Mouse (Mus musculus) midbrain, postnatal 0 days (tissue): ENCODE data around the gene 4921530L21Rik. TPM values are rescaled to one million over a fixed set of nuclear protein-coding genes. Genes with fewer than 3 reads are reported as not detected.

Experiments used
- ATAC-seq: fragments of 200-750 bp; cut with Nextera tagmentation; 2 replicates; pipeline ENCODE4 v1.8.0; 2017; ENCODE audit warnings: moderate number of reproducible peaks, mild to moderate bottlenecking, moderate TSS enrichment, moderate library complexity; ENCODE audit not compliant: low FRiP score
- DNase-seq: peaks from one replicate; pipeline ENCODE4 v3.0.0-alpha.2; 2015; ENCODE audit warnings: low spot score
- H3K27ac ChIP-seq: fragments of 300-500 bp; sonication (generic); 2 replicates; pipeline ENCODE4 v1.5.1; 2014; ENCODE audit warnings: low read depth, mild to moderate bottlenecking, low read length, mixed read lengths
- H3K27me3 ChIP-seq: fragments of 300-500 bp; sonication (generic); 2 replicates; pipeline ENCODE4 v1.6.1; 2014; ENCODE audit warnings: low read length, control low read depth, mixed read lengths; ENCODE audit not compliant: insufficient read depth
- H3K36me3 ChIP-seq: fragments of 300-500 bp; sonication (generic); 2 replicates; pipeline ENCODE4 v1.6.1; 2014; ENCODE audit warnings: low read length, control low read depth, mixed read lengths; ENCODE audit not compliant: insufficient read depth
- H3K4me1 ChIP-seq: fragments of 300-500 bp; sonication (generic); 2 replicates; pipeline ENCODE4 v1.6.1; 2014; ENCODE audit warnings: mild to moderate bottlenecking, control low read depth, antibody characterized with exemption, low read length, mixed read lengths; ENCODE audit not compliant: insufficient read depth
- H3K4me2 ChIP-seq: fragments of 300-500 bp; sonication (generic); 2 replicates; pipeline ENCODE4 v1.6.1; 2014; ENCODE audit warnings: low read depth, mild to moderate bottlenecking, low read length, mixed read lengths; ENCODE audit not compliant: poor library complexity, severe bottlenecking
- H3K4me3 ChIP-seq: fragments of 300-500 bp; sonication (generic); 2 replicates; pipeline ENCODE4 v1.5.1; 2014; ENCODE audit warnings: low read depth, mild to moderate bottlenecking, low read length, moderate library complexity
- H3K9ac ChIP-seq: fragments of 300-500 bp; sonication (generic); replicated peaks from 2 replicates; pipeline ENCODE4 v1.6.1; 2014; ENCODE audit warnings: mild to moderate bottlenecking, low read length, moderate library complexity, mixed read lengths; ENCODE audit not compliant: poor library complexity, severe bottlenecking
- H3K9me3 ChIP-seq: fragments of 300-500 bp; sonication (generic); 2 replicates; pipeline ENCODE4 v1.6.1; 2016; ENCODE audit warnings: low read length, control low read depth
- CTCF ChIP-seq: IDR thresholded peaks from 2 replicates; pipeline ENCODE4 v1.5.1; 2016; ENCODE audit warnings: antibody characterized with exemption, mild to moderate bottlenecking
- WGBS: fragments of 180-500 bp; shearing (Covaris S2); extraction: QIAGEN DNeasy Blood & Tissue Kit; methylation state at CpG from one replicate; pipeline ENCODE4 v1.1.7; 2014; 5-methylcytosine and 5-hydroxymethylcytosine counted together
- polyA plus RNA-seq: library from polyadenylated mRNA; unstranded; fragments of >200 nt; fragmentation: Nextera tagmentation; extraction: Ambion mirVana; gene quantifications from 2 replicates; pipeline ENCODE4 v1.2.1, GENCODE M21; 2015
- total RNA-seq: library from RNA; depleted of rRNA; stranded (reverse); fragments of >200 nt; gene quantifications from 2 replicates; pipeline ENCODE4 v1.2.3, GENCODE M21; 2014

The 4921530L21Rik gene
- total and polyA plus RNA-seq, 2 experiments from 2014 or later: not detected

DNA sequence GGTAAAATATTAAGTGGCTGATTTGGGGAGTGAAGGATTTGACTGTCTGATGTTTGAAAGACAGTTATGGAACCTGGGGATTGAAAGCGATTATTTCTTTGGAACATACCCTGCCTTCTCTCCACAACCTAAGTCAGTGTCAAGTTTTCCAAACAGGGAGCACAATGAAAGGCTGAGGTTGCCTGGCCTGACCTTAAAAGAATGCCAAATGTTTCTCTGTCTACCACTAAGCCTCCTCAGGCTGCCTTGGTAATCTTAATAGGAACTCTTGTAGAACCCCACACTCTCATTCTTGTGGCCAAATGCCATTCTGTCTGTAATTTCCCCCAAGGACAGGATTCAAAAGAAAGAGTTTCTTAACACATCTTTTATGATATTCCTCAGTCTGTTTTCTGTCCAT lies 3.5 kb upstream of the 4921530L21Rik start:
- Histone ChIP-seq H3K4me3 (no peak overlapping the region), H3K4me2 (no peak overlapping the region), H3K27me3 (no peaks in the 10 kb centered on the region), H3K27ac (no peak overlapping the region), H3K4me1 (no peaks in the 10 kb centered on the region), H3K9ac (no peak overlapping the region), H3K36me3 (no peaks in the 10 kb centered on the region), H3K9me3 (no peaks in the 10 kb centered on the region)
- 67% methylated on average over 1 of the region's 1 CpGs for WGBS
- DNase-seq (no peak), ATAC-seq (no peak)
- no peak for TF ChIP-seq CTCF

DNA sequence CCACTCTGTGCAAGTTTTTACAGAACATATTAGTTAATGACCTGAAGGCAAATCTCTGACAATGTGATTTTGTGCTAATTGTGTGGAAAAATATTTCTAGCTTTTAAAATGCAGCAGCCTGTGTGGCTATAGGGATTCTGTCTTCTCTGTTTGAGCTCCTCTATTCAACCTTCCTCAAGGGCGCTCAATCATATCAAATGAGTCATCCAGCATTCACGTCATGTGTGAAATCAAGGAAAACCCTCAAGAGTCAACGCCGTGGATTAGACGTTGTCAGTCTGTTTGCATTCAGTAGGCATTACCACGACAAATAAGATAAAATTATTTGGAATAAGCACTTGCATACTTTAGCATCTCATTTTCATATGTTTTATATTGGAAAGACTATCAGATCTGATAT lies 18.4 kb downstream of the 4921530L21Rik start:
- peak; percentile 44 for DNase-seq

DNA sequence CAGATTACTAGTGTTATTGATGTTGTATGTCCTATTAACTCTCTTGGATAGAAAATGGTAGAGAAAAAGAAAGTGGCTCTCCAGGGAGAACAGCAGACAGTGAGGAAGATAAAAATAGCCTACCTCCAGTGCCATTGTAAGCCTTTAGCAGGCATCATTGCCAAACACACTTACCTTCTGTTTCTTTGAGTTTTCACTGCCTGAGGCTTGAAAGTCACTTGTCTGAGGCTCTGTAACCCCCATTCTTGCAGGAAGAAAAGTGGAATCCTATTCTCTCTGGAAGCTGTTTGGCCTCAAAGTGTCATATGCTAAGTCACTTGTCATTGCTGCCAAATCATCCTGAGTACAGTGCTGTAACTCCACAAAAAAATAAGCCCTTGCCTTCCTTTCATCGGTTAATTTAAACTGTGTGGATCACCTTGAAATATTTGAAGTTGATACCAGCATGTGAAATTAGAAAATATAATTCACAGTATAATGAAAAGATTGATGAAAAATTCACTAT lies 23.6 kb downstream of the 4921530L21Rik start:
- no peak for ATAC-seq
- no peak overlapping the region for H3K4me3 ChIP-seq
- no peaks in the 10 kb centered on the region for H3K4me1 ChIP-seq
- no peak for TF ChIP-seq CTCF
- DNase-seq: no peak
- H3K4me2 ChIP-seq: no peak overlapping the region
- H3K9ac ChIP-seq: no peak overlapping the region
- 73% methylated on average over 1 of the region's 1 CpGs for WGBS
- no peaks in the 10 kb centered on the region for H3K9me3 ChIP-seq
- H3K36me3 ChIP-seq: no peaks in the 10 kb centered on the region
- H3K27me3 ChIP-seq: no peaks in the 10 kb centered on the region
- H3K27ac ChIP-seq: no peak overlapping the region

More for the DNA sequence above, 18.4 kb downstream of the 4921530L21Rik start:
- H3K9me3 ChIP-seq: no peaks in the 10 kb centered on the region
- H3K4me2 ChIP-seq: no peak overlapping the region
- no peak overlapping the region for H3K9ac ChIP-seq
- no peak for TF ChIP-seq CTCF
- WGBS: 8% methylated on average over 6 of the region's 6 CpGs
- H3K27me3 ChIP-seq: no peaks in the 10 kb centered on the region
- H3K4me1 ChIP-seq: no peaks in the 10 kb centered on the region
- no peak overlapping the region for H3K4me3 ChIP-seq
- H3K27ac ChIP-seq: no peak overlapping the region
- H3K36me3 ChIP-seq: no peaks in the 10 kb centered on the region
- peak; percentile 47; the same call in 1 of the 2 replicates for ATAC-seq

DNA sequence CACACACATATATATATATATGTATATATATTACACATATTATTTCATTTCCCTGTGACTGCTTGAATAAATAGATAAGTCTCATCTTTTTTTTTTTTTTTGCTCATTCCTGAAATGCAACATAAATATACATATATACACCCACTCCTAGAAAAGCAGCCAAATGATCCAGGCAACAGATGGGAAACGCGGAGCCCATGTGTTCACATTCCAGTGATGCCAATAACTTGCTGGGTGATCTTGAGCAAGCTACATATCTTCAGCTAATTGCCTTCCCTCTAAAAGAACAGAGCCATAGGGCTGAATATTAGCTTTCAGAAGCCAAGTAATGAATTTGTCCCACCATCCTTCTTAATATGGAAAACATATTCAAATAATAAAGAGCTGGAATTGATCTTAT lies 32.2 kb downstream of the 4921530L21Rik start:
- TF ChIP-seq CTCF: no peak
- Histone ChIP-seq H3K27ac (no peak overlapping the region), H3K9ac (no peak overlapping the region), H3K27me3 (no peaks in the 10 kb centered on the region), H3K9me3 (no peaks in the 10 kb centered on the region), H3K4me1 (no peaks in the 10 kb centered on the region), H3K4me3 (no peak overlapping the region), H3K4me2 (no peak overlapping the region), H3K36me3 (no peaks in the 10 kb centered on the region)
- WGBS: 79% methylated on average over 2 of the region's 2 CpGs
- DNase-seq (peak; percentile 51), ATAC-seq (no peak)

DNA sequence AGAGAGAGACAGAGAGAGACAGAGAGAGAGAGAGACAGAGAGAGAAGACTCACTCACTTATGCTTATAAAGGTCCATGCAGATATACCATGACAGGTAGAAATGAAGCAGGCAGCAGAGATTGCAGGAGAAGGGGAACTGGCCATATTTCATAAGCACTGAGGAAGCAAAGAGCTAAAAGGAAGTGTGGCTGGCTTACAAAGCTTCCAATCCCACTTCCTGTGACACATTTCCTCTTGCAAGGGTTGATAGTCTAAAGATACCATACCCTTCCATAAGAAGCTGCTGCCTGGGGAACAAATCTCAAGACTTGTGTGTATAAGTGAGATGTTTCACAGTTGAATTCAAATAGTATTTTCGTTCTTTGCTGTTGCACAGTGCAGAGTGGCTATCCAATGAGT lies 45.7 kb downstream of the 4921530L21Rik start:
- H3K4me1 ChIP-seq: no peaks in the 10 kb centered on the region
- no peak for TF ChIP-seq CTCF
- no peak for ATAC-seq

DNA sequence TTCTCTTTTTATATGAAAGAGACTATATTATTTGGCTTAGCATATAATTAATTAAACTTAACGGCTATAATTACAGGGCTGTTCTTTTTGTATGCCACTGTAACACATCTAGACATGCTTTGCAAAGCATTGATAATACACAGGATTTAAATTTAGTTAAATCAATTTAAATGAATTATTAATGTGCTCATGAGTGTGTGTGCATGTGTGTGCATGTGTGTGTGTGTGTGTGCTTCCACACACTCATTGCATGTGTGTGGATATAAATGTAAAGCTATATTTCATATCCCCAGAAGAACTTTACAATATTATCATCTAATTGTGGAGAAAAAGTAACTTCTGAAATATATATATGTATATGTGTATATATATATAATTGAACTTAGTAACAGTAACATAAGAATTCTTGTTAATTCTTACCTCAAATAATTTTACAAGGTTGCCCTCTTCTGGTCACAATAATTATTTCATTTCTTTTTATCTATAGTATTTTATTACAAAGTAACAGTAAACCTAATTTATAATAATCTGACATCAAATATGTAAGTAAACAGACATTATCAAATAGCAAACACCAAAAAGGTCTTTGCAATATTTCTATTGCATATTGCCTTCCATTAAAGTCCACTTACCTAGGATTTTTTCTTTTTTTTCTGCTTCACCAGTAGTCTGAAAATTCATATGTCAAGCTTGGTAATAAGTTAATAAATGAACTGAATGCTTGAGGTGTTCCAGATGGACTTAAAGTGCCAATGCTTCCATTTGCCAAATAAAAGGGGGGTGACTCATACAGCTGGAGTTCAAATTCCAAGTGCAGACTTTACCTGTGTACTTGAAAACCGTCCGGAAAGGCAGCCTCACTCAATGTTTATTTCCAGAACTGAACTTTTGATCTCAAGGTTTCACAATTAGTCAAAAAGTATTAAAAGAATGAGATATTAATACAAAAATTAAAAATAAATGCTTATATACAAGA lies 47.0 kb downstream of the 4921530L21Rik start:
- Histone ChIP-seq H3K27ac (no peak overlapping the region), H3K4me1 (no peaks in the 10 kb centered on the region), H3K27me3 (no peaks in the 10 kb centered on the region), H3K9me3 (no peaks in the 10 kb centered on the region), H3K36me3 (no peaks in the 10 kb centered on the region), H3K4me3 (no peak overlapping the region), H3K4me2 (no peak overlapping the region), H3K9ac (no peak overlapping the region)
- WGBS: 88% methylated on average over 3 of the region's 3 CpGs
- ATAC-seq (no peak), DNase-seq (peak; percentile 28)
- TF ChIP-seq CTCF: peak; percentile 46

More for the DNA sequence above, 45.7 kb downstream of the 4921530L21Rik start:
- H3K4me3 ChIP-seq: no peak overlapping the region
- no peak overlapping the region for H3K27ac ChIP-seq
- DNase-seq: no peak
- H3K9ac ChIP-seq: no peak overlapping the region
- H3K36me3 ChIP-seq: no peaks in the 10 kb centered on the region
- H3K9me3 ChIP-seq: no peaks in the 10 kb centered on the region
- 85% methylated on average over 1 of the region's 1 CpGs for WGBS
- no peaks in the 10 kb centered on the region for H3K27me3 ChIP-seq
- H3K4me2 ChIP-seq: no peak overlapping the region
